Mouse (Mus musculus): ENCODE data around the gene Skap1. TPM values are rescaled to one million over a fixed set of nuclear protein-coding genes. Genes with fewer than 3 reads are reported as not detected.
A peak's percentile ranks its signal among the peaks of the same experiment; 100 is the strongest.

Gene Skap1
- polyA plus RNA-seq, 1 experiment from 2014 or later = 0.29 TPM

DNA sequence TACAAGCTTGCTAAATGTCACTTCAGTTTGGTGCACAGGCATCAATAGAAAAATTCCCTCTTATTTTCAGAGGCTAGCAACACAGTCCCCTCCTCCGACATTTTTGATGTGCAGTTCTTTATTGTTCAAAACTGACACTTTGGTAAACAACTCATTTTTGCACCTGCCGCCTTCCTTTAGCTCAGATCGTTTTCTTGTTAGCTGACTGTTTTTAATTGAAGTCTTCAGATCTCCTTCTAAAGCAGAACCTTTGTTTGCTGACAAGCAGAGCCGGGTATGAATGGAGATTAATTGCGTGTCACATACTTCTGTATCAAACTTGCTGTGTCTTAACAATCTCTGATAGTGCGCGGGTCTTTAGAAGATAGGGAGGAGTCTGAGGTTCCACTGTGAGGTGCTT lies 2.0 kb downstream of the Skap1 start:
- Histone ChIP-seq H3K4me1 (replicated peaks) (peaks cover 8% of the 10 kb centered on the region), H3K27me3 (peaks cover 56% of the 10 kb centered on the region), H3K27ac (no peak overlapping the region), H3K9ac (no peak overlapping the region), H3K4me3 (replicated peaks) (no peak overlapping the region), H3K36me3 (no peaks in the 10 kb centered on the region), H3K9me3 (replicated peaks) (no peaks in the 10 kb centered on the region), H3K4me2 (no peak overlapping the region)
- no peak for DNase-seq
- ATAC-seq (ENCODE audit: low read depth) = no peak
- WGBS (ENCODE audit: insufficient replicate concordance) = 44% methylated on average over 7 of the region's 7 CpGs

DNA sequence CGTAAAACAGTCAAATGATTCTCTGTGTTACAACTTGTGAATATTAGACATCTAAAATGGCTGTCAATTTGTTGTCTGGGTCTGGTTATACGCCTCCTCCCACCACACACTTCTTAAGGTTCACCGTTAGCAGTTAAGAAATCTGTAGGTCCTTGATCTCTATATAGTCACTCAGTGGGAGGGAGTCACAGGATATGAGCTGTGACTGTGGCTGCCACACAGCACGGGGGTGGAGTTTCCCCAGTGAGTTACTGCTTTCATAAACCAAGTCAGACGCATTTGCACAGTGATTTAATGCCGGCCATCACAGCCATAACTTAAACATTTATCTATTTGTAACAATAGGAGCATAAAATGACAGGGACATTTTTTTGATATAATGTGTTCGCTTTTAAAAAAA lies 2.6 kb downstream of the Skap1 start:
- 39% methylated on average over 7 of the region's 7 CpGs for WGBS (ENCODE audit: insufficient replicate concordance)
- Histone ChIP-seq H3K9me3 (replicated peaks) (no peaks in the 10 kb centered on the region), H3K9ac (no peak overlapping the region), H3K4me1 (replicated peaks) (peaks cover 8% of the 10 kb centered on the region), H3K4me2 (no peak overlapping the region), H3K36me3 (no peaks in the 10 kb centered on the region), H3K4me3 (replicated peaks) (no peak overlapping the region), H3K27ac (no peak overlapping the region), H3K27me3 (peaks cover 50% of the 10 kb centered on the region)
- ATAC-seq (ENCODE audit: low read depth) (no peak), DNase-seq (no peak)

DNA sequence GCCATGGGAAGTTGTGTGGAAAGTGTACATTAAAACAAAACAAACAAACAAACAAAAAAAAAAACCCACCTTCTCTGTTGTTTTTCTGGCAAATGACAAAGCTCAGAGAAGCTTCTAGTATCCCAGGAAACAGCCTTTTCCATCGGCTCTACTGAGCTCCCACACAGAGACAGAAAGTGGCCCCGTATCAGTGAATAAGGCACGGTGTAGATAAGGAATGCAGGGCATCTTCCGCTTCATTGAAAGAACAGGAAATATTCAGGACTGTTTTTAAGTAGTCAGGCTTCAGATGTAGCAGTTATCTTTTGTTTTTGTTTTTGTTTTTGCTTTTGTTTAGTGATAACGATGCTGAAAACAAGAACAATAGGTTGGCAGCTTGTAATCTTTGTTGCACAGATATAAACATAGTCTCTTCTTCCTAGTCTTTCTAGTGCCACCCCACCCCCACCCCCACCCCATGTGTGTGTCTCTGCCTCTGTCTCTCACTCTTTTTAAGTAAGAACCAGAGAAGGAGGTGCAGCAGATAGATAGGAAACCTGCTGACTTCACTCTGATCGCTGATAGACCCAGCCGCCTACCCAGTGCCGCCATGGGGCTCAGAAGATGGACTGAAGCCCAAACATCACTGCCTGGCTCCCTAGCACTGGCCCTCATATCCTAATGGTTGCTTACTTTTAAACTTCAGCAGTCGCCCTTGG lies 3.8 kb downstream of the Skap1 start:
- WGBS (ENCODE audit: insufficient replicate concordance) = 11% methylated on average over 9 of the region's 9 CpGs
- peaks cover 38% of the 10 kb centered on the region for H3K27me3 ChIP-seq
- H3K4me2 ChIP-seq = peak overlapping the region; percentile 32
- no peak overlapping the region for H3K9ac ChIP-seq
- peak overlapping the region; percentile 32; the same call in 1 of the 2 replicates for H3K27ac ChIP-seq
- ATAC-seq (ENCODE audit: low read depth) = peak; percentile 89
- H3K9me3 ChIP-seq (replicated peaks) = no peaks in the 10 kb centered on the region
- no peaks in the 10 kb centered on the region for H3K36me3 ChIP-seq
- 0 out of 2 replicates have a peak overlapping the region, but pooled peaks have one; percentile 9 for H3K4me3 ChIP-seq (replicated peaks)
- peak; percentile 38 for DNase-seq
- H3K4me1 ChIP-seq (replicated peaks) = peaks cover 8% of the 10 kb centered on the region

DNA sequence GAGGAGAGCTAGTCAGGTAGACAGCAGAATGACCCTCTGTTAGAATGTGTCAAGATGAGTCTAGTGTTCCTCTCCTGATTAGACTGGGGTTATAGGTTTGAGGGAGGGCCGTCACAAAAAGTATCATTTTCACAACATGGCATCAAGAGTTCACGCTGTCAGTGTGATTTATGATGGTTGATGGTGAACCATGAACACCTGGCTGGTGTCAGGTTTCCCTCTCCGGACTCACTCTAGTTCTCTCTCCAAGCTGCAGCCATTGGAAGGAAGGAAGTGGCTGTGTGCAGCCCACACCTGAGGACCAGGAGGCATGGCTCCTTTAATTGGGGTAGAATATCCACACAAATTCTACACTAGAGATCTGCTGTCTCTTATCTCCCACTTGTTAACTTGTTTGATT lies 18.3 kb downstream of the Skap1 start:
- Histone ChIP-seq H3K36me3 (no peaks in the 10 kb centered on the region), H3K27me3 (no peaks in the 10 kb centered on the region), H3K4me1 (replicated peaks) (no peaks in the 10 kb centered on the region), H3K9me3 (replicated peaks) (no peaks in the 10 kb centered on the region), H3K27ac (no peak overlapping the region), H3K4me2 (no peak overlapping the region), H3K4me3 (replicated peaks) (no peak overlapping the region), H3K9ac (no peak overlapping the region)
- WGBS (ENCODE audit: insufficient replicate concordance) = 64% methylated on average over 3 of the region's 3 CpGs
- no peak for ATAC-seq (ENCODE audit: low read depth)
- DNase-seq = no peak

DNA sequence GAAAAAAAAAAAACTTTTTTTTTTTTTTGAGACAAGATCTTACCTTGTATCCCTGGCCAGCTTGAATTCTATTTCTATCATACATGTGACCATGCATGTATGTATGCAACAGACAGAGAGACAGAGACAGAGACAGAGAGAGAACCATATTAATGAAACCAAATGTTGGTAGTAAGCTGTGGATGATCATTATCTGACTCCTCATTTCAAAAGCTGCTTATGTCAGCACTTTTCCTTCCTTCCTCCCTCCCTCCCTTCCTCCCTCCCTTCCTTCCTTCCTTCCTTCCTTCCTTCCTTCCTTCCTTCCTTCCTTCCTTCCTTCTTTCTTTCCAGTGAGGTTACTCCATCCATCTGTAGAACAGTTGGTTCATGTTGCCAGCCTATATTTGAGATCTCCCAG lies 18.8 kb downstream of the Skap1 start:
- Histone ChIP-seq H3K4me2 (no peak overlapping the region), H3K27ac (no peak overlapping the region)
- no peak for ATAC-seq (ENCODE audit: low read depth)

DNA sequence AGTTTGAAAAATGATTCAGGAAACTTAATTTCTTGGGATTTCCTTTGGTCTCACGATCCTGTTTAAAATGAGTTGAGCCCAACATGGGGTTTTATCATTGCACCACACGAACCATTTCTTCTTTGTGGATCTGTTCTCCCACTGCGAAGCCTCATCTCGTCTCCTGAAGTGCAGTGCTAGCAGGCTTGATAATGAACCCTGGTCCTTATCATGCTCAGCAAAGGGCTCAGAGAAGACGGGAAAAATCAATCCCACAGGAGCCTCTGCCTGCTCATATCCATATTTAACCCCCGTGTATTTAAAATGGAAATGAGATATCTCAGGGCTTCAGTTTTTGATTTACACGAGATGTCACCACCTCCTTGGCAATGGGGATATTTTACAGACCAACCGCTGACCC lies 34.1 kb downstream of the Skap1 start:
- no peaks in the 10 kb centered on the region for H3K4me1 ChIP-seq (replicated peaks)
- no peak overlapping the region for H3K9ac ChIP-seq
- H3K36me3 ChIP-seq = no peaks in the 10 kb centered on the region
- H3K27ac ChIP-seq = no peak overlapping the region
- DNase-seq = no peak
- H3K9me3 ChIP-seq (replicated peaks) = no peaks in the 10 kb centered on the region
- 45% methylated on average over 8 of the region's 8 CpGs for WGBS (ENCODE audit: insufficient replicate concordance)
- ATAC-seq (ENCODE audit: low read depth) = no peak
- H3K4me2 ChIP-seq = no peak overlapping the region
- H3K4me3 ChIP-seq (replicated peaks) = no peak overlapping the region
- peaks cover 8% of the 10 kb centered on the region; the same call in 1 of the 2 replicates for H3K27me3 ChIP-seq

More for the DNA sequence above, 18.8 kb downstream of the Skap1 start:
- no peaks in the 10 kb centered on the region for H3K36me3 ChIP-seq
- no peaks in the 10 kb centered on the region for H3K4me1 ChIP-seq (replicated peaks)
- H3K4me3 ChIP-seq (replicated peaks) = no peak overlapping the region
- no peaks in the 10 kb centered on the region for H3K9me3 ChIP-seq (replicated peaks)
- DNase-seq = no peak
- no peak overlapping the region for H3K9ac ChIP-seq
- H3K27me3 ChIP-seq = no peaks in the 10 kb centered on the region

DNA sequence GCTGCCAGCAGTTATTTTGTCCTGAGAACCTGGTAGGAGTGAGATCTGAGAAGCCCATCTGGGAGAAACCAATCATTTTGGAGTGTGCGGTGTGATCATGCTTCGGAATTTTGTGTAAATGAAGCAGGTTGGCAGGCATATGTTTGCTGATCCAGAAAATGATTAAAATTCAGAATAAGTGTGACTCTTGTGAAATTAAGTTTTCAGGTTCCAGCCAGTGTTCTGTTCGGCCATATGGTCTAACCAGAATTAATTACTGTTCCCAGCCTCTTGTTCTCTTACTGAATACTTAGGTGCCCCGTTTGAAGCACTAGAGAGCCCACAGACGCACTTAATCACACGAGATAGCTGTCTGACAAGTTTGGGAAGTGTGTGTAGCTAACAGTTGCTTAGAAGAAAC lies 36.6 kb downstream of the Skap1 start:
- no peak overlapping the region for H3K4me3 ChIP-seq (replicated peaks)
- H3K4me2 ChIP-seq = no peak overlapping the region
- no peak overlapping the region for H3K27ac ChIP-seq
- peaks cover 8% of the 10 kb centered on the region; the same call in 1 of the 2 replicates for H3K27me3 ChIP-seq
- H3K9me3 ChIP-seq (replicated peaks) = no peaks in the 10 kb centered on the region
- no peak overlapping the region for H3K9ac ChIP-seq
- H3K36me3 ChIP-seq = no peaks in the 10 kb centered on the region
- ATAC-seq (ENCODE audit: low read depth) (no peak), DNase-seq (no peak)
- H3K4me1 ChIP-seq (replicated peaks) = no peaks in the 10 kb centered on the region
- WGBS (ENCODE audit: insufficient replicate concordance) = 35% methylated on average over 6 of the region's 6 CpGs

DNA sequence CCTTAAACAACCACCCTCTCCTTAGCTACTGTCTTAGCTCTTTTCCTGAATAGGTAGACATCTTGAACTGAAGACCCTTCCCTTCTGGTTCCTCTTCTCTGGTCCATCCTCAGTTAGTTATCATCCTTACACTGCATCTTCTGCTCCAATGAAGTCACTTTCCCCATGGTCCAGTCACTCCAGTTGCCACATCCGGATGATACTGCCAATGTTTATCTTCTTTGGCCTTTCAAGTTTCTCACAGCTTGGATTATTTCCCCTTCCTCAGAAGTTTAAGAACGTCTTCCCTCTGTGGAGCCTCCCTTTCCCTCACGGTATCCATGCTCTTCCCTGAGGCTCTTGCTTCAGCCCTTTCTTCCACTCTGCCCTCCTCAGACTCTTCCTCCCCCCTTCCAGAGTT lies 38.6 kb downstream of the Skap1 start:
- Histone ChIP-seq H3K27ac (no peak overlapping the region), H3K4me3 (replicated peaks) (no peak overlapping the region), H3K27me3 (peaks cover 8% of the 10 kb centered on the region; the same call in 1 of the 2 replicates), H3K9ac (no peak overlapping the region), H3K4me2 (no peak overlapping the region), H3K4me1 (replicated peaks) (no peaks in the 10 kb centered on the region), H3K9me3 (replicated peaks) (no peaks in the 10 kb centered on the region), H3K36me3 (no peaks in the 10 kb centered on the region)
- DNase-seq (no peak), ATAC-seq (ENCODE audit: low read depth) (no peak)
- WGBS (ENCODE audit: insufficient replicate concordance) = 39% methylated on average over 3 of the region's 3 CpGs

DNA sequence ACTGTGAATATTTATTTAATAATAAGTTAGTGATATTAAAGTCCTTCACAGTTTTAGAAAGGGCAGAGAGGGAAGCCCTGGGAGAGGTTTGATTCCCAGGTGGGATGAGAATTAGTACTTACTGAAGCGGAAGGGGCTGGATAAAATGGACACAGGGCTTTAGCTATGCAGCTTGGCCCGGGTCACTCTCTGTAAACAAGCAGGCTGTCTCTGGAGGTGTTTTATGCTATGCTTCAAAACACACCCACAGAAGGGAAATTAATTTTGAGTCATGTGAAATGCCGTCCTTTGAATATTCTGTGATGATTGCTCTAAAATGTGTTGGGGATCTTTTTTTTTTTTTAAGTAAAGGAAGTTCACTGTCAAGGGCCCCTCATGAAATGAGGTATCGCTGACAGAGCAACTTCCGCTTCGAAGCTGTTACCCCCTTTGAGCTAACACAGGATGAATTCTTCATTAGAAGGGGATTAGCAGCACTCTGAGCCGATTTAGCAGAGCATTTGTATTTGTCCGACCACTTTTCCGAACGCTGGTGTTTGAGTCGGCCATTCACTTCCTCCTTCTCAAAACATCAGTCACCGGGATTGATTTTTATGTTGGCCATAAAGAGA lies 40.2 kb downstream of the Skap1 start:
- no peaks in the 10 kb centered on the region for H3K36me3 ChIP-seq
- H3K9ac ChIP-seq = no peak overlapping the region
- H3K4me1 ChIP-seq (replicated peaks) = no peaks in the 10 kb centered on the region
- DNase-seq (no peak), ATAC-seq (ENCODE audit: low read depth) (no peak)
- peaks cover 8% of the 10 kb centered on the region; the same call in 1 of the 2 replicates for H3K27me3 ChIP-seq
- no peak overlapping the region for H3K4me3 ChIP-seq (replicated peaks)
- H3K4me2 ChIP-seq = no peak overlapping the region
- 44% methylated on average over 12 of the region's 12 CpGs for WGBS (ENCODE audit: insufficient replicate concordance)
- no peaks in the 10 kb centered on the region for H3K9me3 ChIP-seq (replicated peaks)
- no peak overlapping the region for H3K27ac ChIP-seq

DNA sequence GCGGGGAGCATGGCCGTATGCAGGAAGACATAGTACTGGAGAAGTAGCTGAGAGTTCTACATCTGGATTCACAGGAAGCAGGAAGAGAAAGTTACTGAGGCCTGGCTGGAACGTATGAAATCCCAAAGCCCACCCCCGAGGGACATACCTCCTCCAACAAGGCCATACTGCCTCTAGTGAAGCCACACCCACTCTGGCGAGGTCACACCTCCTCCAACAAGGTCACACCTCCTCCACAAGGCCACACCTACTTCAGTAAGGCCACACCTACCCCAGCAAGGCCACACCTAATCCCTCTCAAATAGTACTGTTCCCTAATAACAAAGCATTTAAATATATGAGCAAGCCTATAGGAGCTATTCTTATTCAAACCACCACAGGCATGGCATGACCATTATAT lies 41.4 kb downstream of the Skap1 start:
- no peaks in the 10 kb centered on the region for H3K36me3 ChIP-seq
- no peak overlapping the region for H3K27ac ChIP-seq
- WGBS (ENCODE audit: insufficient replicate concordance) = 51% methylated on average over 5 of the region's 5 CpGs
- 0 out of 2 replicates have a peak, but pooled peaks cover 5% of the 10 kb centered on the region for H3K27me3 ChIP-seq
- H3K4me3 ChIP-seq (replicated peaks) = no peak overlapping the region
- H3K9me3 ChIP-seq (replicated peaks) = no peaks in the 10 kb centered on the region
- H3K9ac ChIP-seq = no peak overlapping the region
- H3K4me2 ChIP-seq = no peak overlapping the region
- no peaks in the 10 kb centered on the region for H3K4me1 ChIP-seq (replicated peaks)
- ATAC-seq (ENCODE audit: low read depth) = no peak
- peak; percentile 4 for DNase-seq

DNA sequence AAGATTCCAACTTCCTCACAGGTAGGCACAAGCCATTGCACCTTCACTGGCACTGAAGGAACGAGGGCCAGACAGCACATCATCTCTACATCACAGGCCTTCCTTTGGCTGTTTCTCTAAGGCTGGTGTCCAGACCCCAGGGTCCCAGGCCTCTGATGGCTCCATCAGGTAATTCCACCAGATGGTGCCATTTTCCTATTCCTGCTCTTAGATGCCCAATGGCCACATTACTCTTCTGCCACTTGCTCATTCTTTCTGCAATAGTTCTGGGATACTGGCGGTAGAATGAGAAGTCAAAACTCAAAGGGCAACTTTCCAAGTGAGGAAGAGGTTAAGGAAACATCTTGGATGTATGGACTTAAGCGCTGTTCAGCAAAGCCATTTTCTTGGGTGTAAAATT lies 50.8 kb downstream of the Skap1 start:
- ATAC-seq (ENCODE audit: low read depth) = no peak
- H3K27me3 ChIP-seq = 0 out of 2 replicates have a peak, but pooled peaks cover 6% of the 10 kb centered on the region
- 66% methylated on average over 3 of the region's 3 CpGs for WGBS (ENCODE audit: insufficient replicate concordance)
- H3K4me1 ChIP-seq (replicated peaks) = no peaks in the 10 kb centered on the region
- DNase-seq = no peak
- no peak overlapping the region for H3K4me2 ChIP-seq
- H3K4me3 ChIP-seq (replicated peaks) = no peak overlapping the region
- no peak overlapping the region for H3K27ac ChIP-seq
- H3K9ac ChIP-seq = no peak overlapping the region
- no peaks in the 10 kb centered on the region for H3K9me3 ChIP-seq (replicated peaks)
- no peaks in the 10 kb centered on the region for H3K36me3 ChIP-seq

DNA sequence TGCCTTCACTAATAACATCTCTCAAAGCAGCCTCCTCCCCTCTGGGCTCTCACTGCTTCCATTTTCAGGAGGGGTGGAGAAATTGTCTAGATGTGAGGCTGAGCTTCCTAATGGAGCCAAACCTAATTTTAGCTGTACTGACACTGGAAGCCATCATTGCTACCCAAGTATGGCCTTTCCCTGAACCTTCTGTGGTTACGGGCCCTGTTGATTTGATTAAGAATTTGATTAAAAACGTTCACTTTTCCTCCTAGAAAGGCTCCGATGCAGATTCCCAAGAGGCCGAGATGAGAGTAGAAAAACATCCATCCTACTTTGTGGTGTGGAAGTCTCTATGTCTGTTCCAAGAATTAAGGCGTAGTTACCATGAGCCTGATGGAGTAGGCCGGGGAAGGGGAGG lies 60.1 kb downstream of the Skap1 start:
- Histone ChIP-seq H3K9me3 (replicated peaks) (no peaks in the 10 kb centered on the region), H3K9ac (no peak overlapping the region)
- 68% methylated on average over 6 of the region's 6 CpGs for WGBS (ENCODE audit: insufficient replicate concordance)

More for the DNA sequence above, 60.1 kb downstream of the Skap1 start:
- Histone ChIP-seq H3K4me2 (no peak overlapping the region), H3K27ac (no peak overlapping the region), H3K4me1 (replicated peaks) (no peaks in the 10 kb centered on the region), H3K36me3 (no peaks in the 10 kb centered on the region), H3K4me3 (replicated peaks) (no peak overlapping the region), H3K27me3 (no peaks in the 10 kb centered on the region)
- DNase-seq = no peak
- no peak for ATAC-seq (ENCODE audit: low read depth)

Data from liver, embryonic 13.5 days (tissue).